Mouse (Mus musculus): ENCODE data around the gene Aldh1b1. TPM values are rescaled to one million over a fixed set of nuclear protein-coding genes. Genes with fewer than 3 reads are reported as not detected.
A peak's percentile ranks its signal among the peaks of the same experiment; 100 is the strongest.

The Aldh1b1 gene
- polyA plus RNA-seq, 1 experiment from 2014 or later, result 127 TPM

- Histone ChIP-seq H3K9ac (no peak overlapping the region), H3K27me3 (replicated peaks) (no peaks in the 10 kb centered on the region), H3K9me3 (no peaks in the 10 kb centered on the region), H3K4me2 (no peak overlapping the region), H3K4me1 (0 out of 2 replicates have a peak, but pooled peaks cover 7% of the 10 kb centered on the region), H3K27ac (no peak overlapping the region), H3K4me3 (replicated peaks) (no peak overlapping the region), H3K36me3 (no peaks in the 10 kb centered on the region)
- WGBS, result 47% methylated on average over 4 of the region's 4 CpGs
- ATAC-seq (ENCODE audit: insufficient read depth, low FRiP score, low read depth), result no peak
Observed at GRCm38 (mm10) chr4:45786674-45787073, 12.1 kb upstream of the Aldh1b1 start.

- WGBS, result 63% methylated on average over 13 of the region's 13 CpGs
- H3K4me1 ChIP-seq, result 0 out of 2 replicates have a peak, but pooled peaks cover 7% of the 10 kb centered on the region
- H3K36me3 ChIP-seq, result no peaks in the 10 kb centered on the region
- ATAC-seq (ENCODE audit: insufficient read depth, low FRiP score, low read depth), result no peak
- H3K27me3 ChIP-seq (replicated peaks), result no peaks in the 10 kb centered on the region
- H3K27ac ChIP-seq, result peak overlapping the region; percentile 63; the same call in 1 of the 2 replicates
- H3K9me3 ChIP-seq, result no peaks in the 10 kb centered on the region
- no peak overlapping the region for H3K4me3 ChIP-seq (replicated peaks)
- H3K9ac ChIP-seq, result no peak overlapping the region
- H3K4me2 ChIP-seq, result no peak overlapping the region
Observed at GRCm38 (mm10) chr4:45788446-45789081, 10.3 kb upstream of the Aldh1b1 start.

- H3K36me3 ChIP-seq, result no peaks in the 10 kb centered on the region
- no peak overlapping the region for H3K4me3 ChIP-seq (replicated peaks)
- ATAC-seq (ENCODE audit: insufficient read depth, low FRiP score, low read depth), result peak; percentile 57; the same call in 1 of the 2 replicates
- peak overlapping the region; percentile 63; the same call in 1 of the 2 replicates for H3K27ac ChIP-seq
- H3K9ac ChIP-seq, result no peak overlapping the region
- no peak overlapping the region for H3K4me2 ChIP-seq
- H3K9me3 ChIP-seq, result no peaks in the 10 kb centered on the region
- WGBS, result 48% methylated on average over 13 of the region's 13 CpGs
- 0 out of 2 replicates have a peak, but pooled peaks cover 9% of the 10 kb centered on the region for H3K4me1 ChIP-seq
- H3K27me3 ChIP-seq (replicated peaks), result no peaks in the 10 kb centered on the region
Observed at GRCm38 (mm10) chr4:45789263-45789958, 9.4 kb upstream of the Aldh1b1 start.

GRCm38 (mm10) chr4:45790018-45790417, 8.8 kb upstream of the Aldh1b1 start:
- Histone ChIP-seq H3K27ac (peak overlapping the region; percentile 44; the same call in 1 of the 2 replicates), H3K4me2 (no peak overlapping the region), H3K4me3 (replicated peaks) (no peak overlapping the region), H3K27me3 (replicated peaks) (no peaks in the 10 kb centered on the region), H3K9me3 (no peaks in the 10 kb centered on the region), H3K4me1 (0 out of 2 replicates have a peak, but pooled peaks cover 9% of the 10 kb centered on the region), H3K9ac (no peak overlapping the region), H3K36me3 (no peaks in the 10 kb centered on the region)
- no peak for ATAC-seq (ENCODE audit: insufficient read depth, low FRiP score, low read depth)
- 65% methylated on average over 2 of the region's 2 CpGs for WGBS

GRCm38 (mm10) chr4:45795191-45795811, 3.5 kb upstream of the Aldh1b1 start:
- Histone ChIP-seq H3K4me3 (replicated peaks) (peak overlapping the region; percentile 29; the same call in 1 of the 2 replicates), H3K27me3 (replicated peaks) (no peaks in the 10 kb centered on the region), H3K36me3 (no peaks in the 10 kb centered on the region), H3K4me1 (peaks cover 19% of the 10 kb centered on the region), H3K9me3 (no peaks in the 10 kb centered on the region), H3K27ac (peak overlapping the region; percentile 83), H3K9ac (no peak overlapping the region), H3K4me2 (peak overlapping the region; percentile 58)
- ATAC-seq (ENCODE audit: insufficient read depth, low FRiP score, low read depth), result peak; percentile 64; the same call in 1 of the 2 replicates
- WGBS, result 2% methylated on average over 12 of the region's 12 CpGs

GRCm38 (mm10) chr4:45796760-45797159, 2.1 kb upstream of the Aldh1b1 start:
- ATAC-seq (ENCODE audit: insufficient read depth, low FRiP score, low read depth), result no peak
- Histone ChIP-seq H3K36me3 (no peaks in the 10 kb centered on the region), H3K4me3 (replicated peaks) (no peak overlapping the region), H3K4me1 (peaks cover 19% of the 10 kb centered on the region), H3K27ac (peak overlapping the region; percentile 65), H3K9me3 (no peaks in the 10 kb centered on the region), H3K4me2 (no peak overlapping the region), H3K9ac (no peak overlapping the region), H3K27me3 (replicated peaks) (no peaks in the 10 kb centered on the region)
- 43% methylated on average over 5 of the region's 5 CpGs for whole genome bisulfite sequencing

- WGBS, result 44% methylated on average over 3 of the region's 3 CpGs
- no peak overlapping the region for H3K9ac ChIP-seq
- H3K4me3 ChIP-seq (replicated peaks), result peak overlapping the region; percentile 56; the same call in 1 of the 2 replicates
- H3K9me3 ChIP-seq, result no peaks in the 10 kb centered on the region
- peak overlapping the region; percentile 85 for H3K4me2 ChIP-seq
- peak overlapping the region; percentile 40; the same call in 1 of the 2 replicates for H3K27ac ChIP-seq
- no peaks in the 10 kb centered on the region for H3K27me3 ChIP-seq (replicated peaks)
- H3K4me1 ChIP-seq, result peaks cover 16% of the 10 kb centered on the region
- 0 out of 2 replicates have a peak, but pooled peaks cover 6% of the 10 kb centered on the region for H3K36me3 ChIP-seq
- ATAC-seq (ENCODE audit: insufficient read depth, low FRiP score, low read depth), result no peak
Observed at GRCm38 (mm10) chr4:45799956-45800537, 1.2 kb downstream of the Aldh1b1 start.

- Histone ChIP-seq H3K4me2 (no peak overlapping the region), H3K9me3 (no peaks in the 10 kb centered on the region), H3K27ac (no peak overlapping the region), H3K4me3 (replicated peaks) (no peak overlapping the region), H3K4me1 (peaks cover 11% of the 10 kb centered on the region; the same call in 1 of the 2 replicates), H3K36me3 (0 out of 2 replicates have a peak, but pooled peaks cover 6% of the 10 kb centered on the region), H3K9ac (no peak overlapping the region), H3K27me3 (replicated peaks) (no peaks in the 10 kb centered on the region)
- 94% methylated on average over 14 of the region's 14 CpGs for WGBS
- ATAC-seq (ENCODE audit: insufficient read depth, low FRiP score, low read depth), result no peak
Observed at GRCm38 (mm10) chr4:45802900-45803299, 4.1 kb downstream of the Aldh1b1 start.

GRCm38 (mm10) chr4:45808034-45808433, 9.2 kb downstream of the Aldh1b1 start:
- no peak for ATAC-seq (ENCODE audit: insufficient read depth, low FRiP score, low read depth)
- Histone ChIP-seq H3K9me3 (no peaks in the 10 kb centered on the region), H3K27ac (no peak overlapping the region), H3K4me3 (replicated peaks) (no peak overlapping the region), H3K4me1 (no peaks in the 10 kb centered on the region), H3K27me3 (replicated peaks) (no peaks in the 10 kb centered on the region), H3K36me3 (0 out of 2 replicates have a peak, but pooled peaks cover 2% of the 10 kb centered on the region), H3K4me2 (no peak overlapping the region), H3K9ac (no peak overlapping the region)
- WGBS, result 54% methylated on average over 7 of the region's 7 CpGs

- no peak overlapping the region for H3K4me3 ChIP-seq (replicated peaks)
- H3K27ac ChIP-seq, result no peak overlapping the region
- ATAC-seq (ENCODE audit: insufficient read depth, low FRiP score, low read depth), result no peak
- no peaks in the 10 kb centered on the region for H3K36me3 ChIP-seq
- 33% methylated on average over 8 of the region's 8 CpGs for WGBS
- no peak overlapping the region for H3K9ac ChIP-seq
- no peak overlapping the region for H3K4me2 ChIP-seq
- no peaks in the 10 kb centered on the region for H3K4me1 ChIP-seq
- H3K9me3 ChIP-seq, result no peaks in the 10 kb centered on the region
- H3K27me3 ChIP-seq (replicated peaks), result no peaks in the 10 kb centered on the region
Observed at GRCm38 (mm10) chr4:45811250-45811649, 12.4 kb downstream of the Aldh1b1 start.

GRCm38 (mm10) chr4:45815542-45815941, 16.7 kb downstream of the Aldh1b1 start:
- no peaks in the 10 kb centered on the region for H3K9me3 ChIP-seq
- H3K4me2 ChIP-seq, result no peak overlapping the region
- no peak overlapping the region for H3K9ac ChIP-seq
- no peaks in the 10 kb centered on the region for H3K27me3 ChIP-seq (replicated peaks)
- no peak for ATAC-seq (ENCODE audit: insufficient read depth, low FRiP score, low read depth)
- 47% methylated on average over 7 of the region's 7 CpGs for WGBS
- no peak overlapping the region for H3K27ac ChIP-seq
- no peaks in the 10 kb centered on the region for H3K36me3 ChIP-seq
- H3K4me3 ChIP-seq (replicated peaks), result no peak overlapping the region
- peaks cover 4% of the 10 kb centered on the region for H3K4me1 ChIP-seq
